Mouse (Mus musculus) midbrain, embryonic 11.5 days (tissue): Measurements from ENCODE around the gene Igfbp6. TPM values are rescaled to one million over a fixed set of nuclear protein-coding genes. Genes with fewer than 3 reads are reported as not detected.

ENCODE experiments used
- ATAC-seq: fragments of 200-750 bp; cut with Nextera tagmentation; 2 replicates; pipeline ENCODE4 v1.8.0; 2017; ENCODE audit warnings: moderate TSS enrichment, moderate library complexity; ENCODE audit not compliant: low FRiP score
- DNase-seq: peaks from one replicate; pipeline ENCODE4 v3.0.0; 2015; ENCODE audit warnings: low spot score; ENCODE audit errors: missing footprints
- H3K27ac ChIP-seq: fragments of 300-500 bp; sonication (generic); 2 replicates; pipeline ENCODE4 v1.5.1; 2014; ENCODE audit warnings: low read depth, low read length
- H3K27me3 ChIP-seq: fragments of 300-500 bp; sonication (generic); 2 replicates; pipeline ENCODE4 v1.6.1; 2014; ENCODE audit warnings: mild to moderate bottlenecking, low read length, moderate library complexity, mixed read lengths; ENCODE audit not compliant: control insufficient read depth, insufficient read depth
- H3K36me3 ChIP-seq: fragments of 300-500 bp; sonication (generic); 2 replicates; pipeline ENCODE4 v1.6.1; 2014; ENCODE audit warnings: mild to moderate bottlenecking, low read length, moderate library complexity, mixed read lengths; ENCODE audit not compliant: control insufficient read depth, insufficient read depth
- H3K4me1 ChIP-seq: fragments of 300-500 bp; sonication (generic); 2 replicates; pipeline ENCODE4 v1.6.1; 2014; ENCODE audit warnings: low read length; ENCODE audit not compliant: control insufficient read depth, insufficient read depth
- H3K4me2 ChIP-seq: fragments of 300-500 bp; sonication (generic); 2 replicates; pipeline ENCODE4 v1.6.1; 2014; ENCODE audit warnings: mild to moderate bottlenecking, moderate library complexity
- H3K4me3 ChIP-seq: fragments of 300-500 bp; sonication (generic); 2 replicates; pipeline ENCODE4 v1.5.1; 2014; ENCODE audit warnings: low read depth, low read length
- H3K9ac ChIP-seq: fragments of 300-500 bp; sonication (generic); 2 replicates; pipeline ENCODE4 v1.6.1; 2014; ENCODE audit warnings: low read length
- H3K9me3 ChIP-seq: fragments of 300-500 bp; sonication (generic); 2 replicates; pipeline ENCODE4 v1.6.1; 2016; ENCODE audit warnings: low read length; ENCODE audit not compliant: control insufficient read depth
- WGBS: fragments of 180-500 bp; shearing (Covaris S2); extraction: QIAGEN DNeasy Blood & Tissue Kit; methylation state at CpG from one replicate; pipeline ENCODE4 v1.1.7; 2014; 5-methylcytosine and 5-hydroxymethylcytosine counted together
- polyA plus RNA-seq: library from polyadenylated mRNA; unstranded; fragments of >200 nt; fragmentation: Nextera tagmentation; extraction: Ambion mirVana; gene quantifications from 2 replicates; pipeline ENCODE4 v1.2.1, GENCODE M21; 2014

Gene Igfbp6
- polyA plus RNA-seq, 1 experiment from 2014 or later: 0.40 TPM

DNA sequence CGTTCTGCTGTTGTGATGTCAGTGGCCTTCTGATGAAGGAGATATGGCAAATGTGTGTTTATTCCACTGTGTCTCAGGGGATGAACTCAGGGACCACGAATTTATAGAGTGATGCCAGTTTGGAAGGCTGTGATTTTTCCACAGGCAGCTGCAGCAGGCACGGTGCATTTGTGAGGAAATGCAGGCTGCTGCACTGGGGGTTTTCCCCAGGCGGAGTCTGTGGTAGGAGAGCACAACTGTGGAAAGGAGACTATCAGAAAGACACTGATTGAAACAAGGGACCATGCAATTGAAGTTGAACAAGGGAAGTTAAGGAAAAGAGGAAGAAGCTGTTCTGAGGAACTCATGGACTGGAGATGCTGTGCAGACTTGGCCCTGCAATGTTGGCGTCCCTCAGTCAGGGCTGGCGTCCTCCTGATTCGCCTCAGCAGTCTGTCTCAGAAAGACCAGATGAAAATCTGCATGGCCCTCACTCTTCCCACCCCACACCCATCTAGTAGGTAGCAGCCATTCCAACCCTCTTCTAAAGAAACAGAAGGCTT is 48.2 kb downstream of the Igfbp6 start:
- H3K36me3 ChIP-seq: no peaks in the 10 kb centered on the region
- no peak overlapping the region for H3K9ac ChIP-seq
- no peak overlapping the region for H3K27ac ChIP-seq
- WGBS: 79% methylated on average over 7 of the region's 7 CpGs
- ATAC-seq (no peak), DNase-seq (no peak)
- no peak overlapping the region for H3K4me3 ChIP-seq
- H3K27me3 ChIP-seq: no peaks in the 10 kb centered on the region
- no peak overlapping the region for H3K4me2 ChIP-seq
- no peaks in the 10 kb centered on the region for H3K9me3 ChIP-seq
- no peaks in the 10 kb centered on the region; the same call in 1 of the 2 replicates for H3K4me1 ChIP-seq

GRCm38 (mm10) chr15:102192820-102193386 is 48.7 kb downstream of the Igfbp6 start:
- no peaks in the 10 kb centered on the region; the same call in 1 of the 2 replicates for H3K4me1 ChIP-seq
- no peaks in the 10 kb centered on the region for H3K36me3 ChIP-seq
- H3K27me3 ChIP-seq: no peaks in the 10 kb centered on the region
- no peaks in the 10 kb centered on the region for H3K9me3 ChIP-seq
- H3K27ac ChIP-seq: no peak overlapping the region
- 63% methylated on average over 5 of the region's 5 CpGs for WGBS
- ATAC-seq (no peak), DNase-seq (no peak)
- no peak overlapping the region for H3K4me3 ChIP-seq
- H3K9ac ChIP-seq: no peak overlapping the region
- no peak overlapping the region for H3K4me2 ChIP-seq

GRCm38 (mm10) chr15:102193652-102194051 is 49.5 kb downstream of the Igfbp6 start:
- DNase-seq (no peak), ATAC-seq (no peak)
- Histone ChIP-seq H3K9ac (no peak overlapping the region), H3K27ac (no peak overlapping the region), H3K36me3 (no peaks in the 10 kb centered on the region), H3K4me1 (no peaks in the 10 kb centered on the region; the same call in 1 of the 2 replicates), H3K4me3 (no peak overlapping the region), H3K4me2 (no peak overlapping the region), H3K27me3 (no peaks in the 10 kb centered on the region), H3K9me3 (no peaks in the 10 kb centered on the region)
- WGBS: 88% methylated on average over 4 of the region's 4 CpGs

DNA sequence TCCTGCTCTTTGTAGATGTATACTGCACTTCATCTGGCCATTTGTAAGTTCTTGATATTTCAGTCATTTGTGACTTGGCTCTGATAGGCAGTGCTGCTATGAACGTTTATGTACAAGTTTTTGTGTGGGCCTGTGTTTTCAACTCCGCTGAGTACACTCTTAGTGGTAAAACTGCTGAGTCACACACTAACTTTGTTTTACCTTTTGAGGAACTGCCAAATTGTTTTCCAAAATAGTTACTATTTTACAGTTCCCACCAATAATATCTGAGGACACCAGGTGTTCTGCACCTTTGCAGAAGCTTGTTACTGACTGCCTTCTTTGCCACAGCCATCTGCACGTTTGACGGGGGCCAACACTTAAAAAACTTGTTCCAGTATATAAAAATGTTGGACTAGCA is 50.3 kb downstream of the Igfbp6 start:
- ATAC-seq: no peak
- Histone ChIP-seq H3K4me3 (no peak overlapping the region), H3K4me1 (no peaks in the 10 kb centered on the region), H3K9ac (no peak overlapping the region), H3K4me2 (no peak overlapping the region), H3K36me3 (no peaks in the 10 kb centered on the region), H3K9me3 (no peaks in the 10 kb centered on the region), H3K27ac (no peak overlapping the region), H3K27me3 (no peaks in the 10 kb centered on the region)
- 90% methylated on average over 4 of the region's 4 CpGs for WGBS
- no peak for DNase-seq

GRCm38 (mm10) chr15:102195373-102195772 is 51.2 kb downstream of the Igfbp6 start:
- no peak overlapping the region for H3K27ac ChIP-seq
- no peaks in the 10 kb centered on the region for H3K4me1 ChIP-seq
- H3K27me3 ChIP-seq: no peaks in the 10 kb centered on the region
- no peak overlapping the region for H3K4me3 ChIP-seq
- no peak overlapping the region for H3K9ac ChIP-seq
- 90% methylated on average over 4 of the region's 4 CpGs for WGBS
- H3K36me3 ChIP-seq: no peaks in the 10 kb centered on the region
- H3K9me3 ChIP-seq: no peaks in the 10 kb centered on the region
- ATAC-seq (no peak), DNase-seq (no peak)
- no peak overlapping the region for H3K4me2 ChIP-seq

DNA sequence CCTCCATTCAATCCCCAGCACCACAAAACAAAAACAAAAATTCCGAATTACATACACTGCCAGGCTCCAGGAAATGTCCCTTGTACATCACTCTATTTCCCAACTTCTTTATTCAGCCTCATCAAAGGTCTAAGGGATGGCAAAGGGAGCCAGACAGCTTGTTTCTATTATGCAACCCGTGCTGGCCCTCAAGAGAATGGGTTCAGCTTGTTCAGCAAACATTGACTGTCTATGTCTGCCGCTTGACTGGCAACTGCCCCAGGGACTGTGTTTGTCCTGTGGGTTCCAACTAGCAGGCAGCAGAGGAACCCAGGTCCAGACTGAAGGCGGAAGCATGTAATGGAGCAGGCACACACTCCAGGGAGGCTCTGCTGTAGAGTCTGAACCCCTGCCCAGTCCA is 54.7 kb downstream of the Igfbp6 start:
- no peak for ATAC-seq
- no peak for DNase-seq
- Histone ChIP-seq H3K27me3 (no peaks in the 10 kb centered on the region), H3K4me2 (no peak overlapping the region), H3K9me3 (no peaks in the 10 kb centered on the region), H3K4me3 (no peak overlapping the region), H3K9ac (no peak overlapping the region), H3K27ac (no peak overlapping the region), H3K4me1 (no peaks in the 10 kb centered on the region), H3K36me3 (no peaks in the 10 kb centered on the region)
- 78% methylated on average over 4 of the region's 4 CpGs for WGBS

Other genes with a start within 250 kb of the Igfbp6 start
- not detected in 2 replicates for gene Krt4, start 219.6 kb upstream of the Igfbp6 start, polyA plus RNA-seq
- 0.18 and 0.25 TPM in 2 replicates for gene Krt79, start 204.0 kb upstream of the Igfbp6 start, polyA plus RNA-seq
- gene Krt78, start 190.1 kb upstream of the Igfbp6 start, polyA plus RNA-seq: not detected in 2 replicates
- gene Krt8, start 139.9 kb upstream of the Igfbp6 start, polyA plus RNA-seq: 9.2 and 10.2 TPM in 2 replicates
- 5.0 and 5.6 TPM in 2 replicates for gene Krt18, start 116.2 kb upstream of the Igfbp6 start, polyA plus RNA-seq
- gene Eif4b, start 70.6 kb upstream of the Igfbp6 start, polyA plus RNA-seq: 106 and 107 TPM in 2 replicates
- 7.5 TPM in 2 replicates for gene Tns2, start 43.9 kb upstream of the Igfbp6 start, polyA plus RNA-seq
- 9.8 and 10.5 TPM in 2 replicates for gene Spryd3, start 8.1 kb upstream of the Igfbp6 start, polyA plus RNA-seq
- not detected in 2 replicates for gene Soat2, start 6.2 kb downstream of the Igfbp6 start, polyA plus RNA-seq
- 58.9 and 61.1 TPM in 2 replicates for gene Zfp740, start 58.9 kb downstream of the Igfbp6 start, polyA plus RNA-seq
- gene Csad, start 60.4 kb downstream of the Igfbp6 start, polyA plus RNA-seq: 21.9 and 25.9 TPM in 2 replicates
- gene Itgb7, start 87.6 kb downstream of the Igfbp6 start, polyA plus RNA-seq: 0.15 and 0.55 TPM in 2 replicates
- gene Rarg, start 113.2 kb downstream of the Igfbp6 start, polyA plus RNA-seq: 10.1 and 10.5 TPM in 2 replicates
- 0.15 and 0.23 TPM in 2 replicates for gene Gm9918, start 126.2 kb downstream of the Igfbp6 start, polyA plus RNA-seq
- 50.8 and 53.0 TPM in 2 replicates for gene Mfsd5, start 135.1 kb downstream of the Igfbp6 start, polyA plus RNA-seq
- 29.4 and 33.3 TPM in 2 replicates for gene Espl1, start 151.9 kb downstream of the Igfbp6 start, polyA plus RNA-seq
- gene Pfdn5, start 181.8 kb downstream of the Igfbp6 start, polyA plus RNA-seq: 404 and 408 TPM in 2 replicates
- 97.8 and 99.5 TPM in 2 replicates for gene Myg1, start 187.3 kb downstream of the Igfbp6 start, polyA plus RNA-seq
- gene Aaas, start 206.4 kb downstream of the Igfbp6 start, polyA plus RNA-seq: 76.5 and 82.5 TPM in 2 replicates
- gene Sp7, start 222.8 kb downstream of the Igfbp6 start, polyA plus RNA-seq: 0.51 and 0.90 TPM in 2 replicates